Mouse (Mus musculus) mouse trophoblast stem cell (cell line): ENCODE results near the gene Atp11c.

ENCODE experiments used
- in situ Hi-C, 2 experiments: fragments of 300-500 bp; cut with MseI, MboI; formaldehyde crosslinking; loops; 2 replicates in 1 of 2; 3 replicates in 1 of 2; pipeline ENCODE4 v1.15.1; 2025

The Atp11c gene

GRCm38 (mm10) chrX:60592598-60592997 lies at the start of gene Atp11c:
Gene Atp11c, minus strand, starts transcription at chrX:60592698.
- in situ Hi-C loops = no loop called here

DNA sequence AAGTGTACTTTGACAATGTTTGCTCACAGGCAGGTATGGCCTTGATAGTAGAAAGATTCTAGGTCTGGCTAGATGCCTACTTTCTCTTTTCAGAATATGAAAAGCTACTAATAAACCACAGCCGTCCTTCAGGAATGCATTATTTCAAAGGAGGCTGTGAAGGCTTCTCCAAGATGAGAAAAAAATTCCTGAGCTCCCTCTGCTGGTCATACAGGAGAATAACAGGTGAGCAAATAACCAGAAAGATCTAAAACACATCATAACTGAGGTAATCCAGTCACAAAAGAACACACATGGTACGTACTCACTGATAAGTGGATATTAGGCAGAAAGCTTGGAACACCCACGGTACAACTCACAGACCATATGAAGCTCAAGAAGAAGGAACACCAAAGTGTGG lies 16.7 kb upstream of the Atp11c start:
- in situ Hi-C loops = no loop called here

GRCm38 (mm10) chrX:60570539-60570938 lies 22.0 kb downstream of the Atp11c start:
- in situ Hi-C loops = no loop called here

DNA sequence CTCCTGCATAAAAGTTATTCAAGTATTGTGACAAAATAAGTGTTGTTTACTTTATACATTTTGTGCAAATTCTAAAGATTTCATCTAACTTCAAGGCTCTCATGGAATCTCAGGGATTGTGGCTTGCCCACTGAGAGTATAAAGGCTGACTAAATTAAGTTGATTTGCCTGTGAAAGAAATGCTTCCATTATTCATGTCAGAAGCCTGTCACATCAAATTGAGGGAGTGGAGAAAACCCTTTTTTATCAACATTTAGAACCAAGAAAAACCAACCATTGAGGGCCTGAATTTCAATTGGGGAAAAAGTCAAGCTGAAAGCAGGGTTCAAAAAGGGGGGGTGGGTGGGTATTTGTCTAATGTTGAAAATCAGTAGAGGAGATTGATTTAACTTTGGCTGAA lies 23.5 kb downstream of the Atp11c start:
- in situ Hi-C loops = no loop called here

DNA sequence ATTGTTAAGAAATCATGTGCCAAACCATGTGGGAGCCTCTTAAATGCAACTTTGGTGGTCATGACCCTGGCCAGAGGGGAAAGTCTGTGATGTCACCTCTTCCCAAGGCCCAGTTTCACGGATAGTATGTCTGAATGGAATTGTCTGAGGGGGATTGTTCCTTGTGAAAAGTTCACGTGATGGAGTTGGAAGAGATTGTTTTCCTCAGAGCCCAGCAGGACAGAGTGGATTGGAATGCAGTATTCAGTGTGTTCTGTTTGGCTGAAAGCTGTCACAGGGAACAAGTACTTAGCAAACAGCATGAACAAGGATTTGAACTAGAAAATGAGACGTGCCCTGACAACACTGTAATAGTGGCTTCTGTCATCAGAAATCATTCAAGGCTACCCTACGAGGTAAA lies 37.3 kb downstream of the Atp11c start:
- in situ Hi-C loops = no loop called here

DNA sequence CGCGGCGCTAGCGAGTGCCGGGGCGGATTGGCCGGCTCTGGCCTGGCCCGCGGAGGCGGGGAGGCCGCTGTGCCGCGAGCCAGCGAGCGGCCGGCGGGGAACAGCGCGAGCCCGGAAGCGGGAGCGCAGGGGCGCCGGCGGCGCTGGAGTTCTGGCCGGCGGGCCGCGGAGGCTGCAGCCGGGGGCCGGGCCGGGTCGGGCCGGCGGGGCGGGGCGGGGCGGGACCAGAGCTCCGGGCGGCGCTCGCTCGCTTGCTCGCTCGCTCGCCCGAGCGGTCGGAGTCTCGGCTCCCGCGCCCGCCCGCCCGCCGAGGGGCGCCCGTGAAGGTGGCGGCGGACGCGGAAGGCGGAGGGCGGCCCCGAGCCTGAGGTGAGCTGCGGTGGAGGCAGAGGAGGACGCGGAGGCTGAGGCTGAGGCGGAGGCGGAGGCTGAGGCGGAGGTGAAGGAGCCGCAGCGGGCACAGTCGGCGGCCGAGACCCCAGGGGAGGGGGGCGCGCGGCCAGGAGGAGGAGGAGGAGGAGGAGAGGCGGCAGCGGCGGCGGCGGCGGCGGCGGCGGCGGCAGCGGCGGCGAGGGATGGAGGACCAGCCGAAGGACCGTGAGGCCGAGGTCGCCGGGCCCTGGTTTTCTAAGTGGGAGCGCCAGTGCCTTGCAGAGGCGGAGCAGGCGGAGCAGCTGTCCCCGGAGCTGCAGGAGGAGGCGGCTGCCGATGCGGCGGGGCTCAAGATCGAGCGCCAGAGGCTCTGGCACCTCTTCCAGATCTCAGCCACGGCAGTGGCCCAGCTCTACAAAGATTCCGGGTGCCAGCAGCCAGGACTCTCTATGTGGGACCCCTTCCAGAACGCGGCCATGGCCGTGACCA lies 44.8 kb downstream of the Atp11c start:
- in situ Hi-C loops = no loop called here

GRCm38 (mm10) chrX:60547098-60547443 lies 45.4 kb downstream of the Atp11c start:
- in situ Hi-C loops = no loop called here

DNA sequence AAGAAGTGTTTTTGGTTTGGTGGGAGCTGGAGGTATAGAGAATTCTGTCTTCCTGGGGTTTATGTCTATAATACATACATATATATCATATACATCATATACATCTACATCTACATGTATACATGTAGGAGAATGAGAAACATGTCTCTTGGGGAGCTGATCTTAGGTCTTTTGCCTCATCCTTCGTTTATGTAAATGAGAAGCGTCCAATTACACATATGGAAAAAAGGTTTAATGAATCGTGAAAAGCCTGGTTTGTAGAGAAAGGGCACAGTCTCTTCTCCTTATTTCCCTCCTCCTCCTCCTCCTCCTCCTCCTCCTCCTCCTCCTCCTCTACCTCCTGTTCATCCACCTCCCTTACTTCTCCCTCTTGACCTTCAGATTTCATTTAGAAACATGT lies 46.6 kb downstream of the Atp11c start:
- in situ Hi-C loops = no loop called here

DNA sequence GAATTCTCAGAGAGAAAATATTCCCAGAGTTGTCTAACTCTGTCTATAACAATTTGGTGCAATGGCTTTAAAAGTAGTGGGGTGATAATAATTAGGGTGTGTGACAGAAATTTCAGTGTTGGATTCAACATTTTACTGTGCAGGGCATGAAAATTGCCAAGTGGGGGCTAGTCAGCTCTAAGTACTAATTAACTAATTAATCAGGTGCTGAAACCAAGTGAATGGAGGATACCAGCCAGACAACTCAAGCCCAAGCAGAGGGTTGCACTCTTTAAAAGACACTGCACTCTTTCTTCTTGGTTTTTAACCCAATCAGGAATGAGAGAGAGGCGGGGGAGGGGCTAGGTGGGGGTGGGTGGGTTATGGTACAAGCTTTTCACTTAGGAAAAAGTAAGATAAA lies 47.1 kb downstream of the Atp11c start:
- in situ Hi-C loops = no loop called here

DNA sequence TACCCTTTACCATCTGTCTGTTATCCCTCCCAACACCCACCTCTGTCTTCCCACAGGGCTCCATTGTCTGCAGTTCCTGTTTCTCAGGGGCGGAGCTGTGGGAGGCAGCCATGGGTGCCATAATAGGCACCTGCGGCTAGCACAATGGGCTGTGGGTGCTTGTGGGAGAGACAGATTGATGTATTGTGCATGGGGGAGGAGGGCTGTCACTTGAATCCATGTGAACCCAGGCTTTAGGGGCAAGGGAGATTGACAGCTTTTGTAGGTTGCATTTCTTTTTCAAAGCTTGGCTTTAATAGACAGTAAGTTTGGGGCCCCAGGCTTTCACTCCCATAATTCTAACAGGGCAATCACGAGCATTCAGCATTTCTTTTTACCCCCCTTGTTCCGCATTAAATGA lies 48.4 kb downstream of the Atp11c start:
- in situ Hi-C loops = no loop called here

- in situ Hi-C loops = no loop called here
Observed at GRCm38 (mm10) chrX:60542901-60543300, 49.6 kb downstream of the Atp11c start.

GRCm38 (mm10) chrX:60539149-60539548 lies 53.3 kb downstream of the Atp11c start, which contains the start of gene Gm7073:
Gene Gm7073, minus strand, starts transcription at chrX:60539249.
- in situ Hi-C loops = no loop called here

DNA sequence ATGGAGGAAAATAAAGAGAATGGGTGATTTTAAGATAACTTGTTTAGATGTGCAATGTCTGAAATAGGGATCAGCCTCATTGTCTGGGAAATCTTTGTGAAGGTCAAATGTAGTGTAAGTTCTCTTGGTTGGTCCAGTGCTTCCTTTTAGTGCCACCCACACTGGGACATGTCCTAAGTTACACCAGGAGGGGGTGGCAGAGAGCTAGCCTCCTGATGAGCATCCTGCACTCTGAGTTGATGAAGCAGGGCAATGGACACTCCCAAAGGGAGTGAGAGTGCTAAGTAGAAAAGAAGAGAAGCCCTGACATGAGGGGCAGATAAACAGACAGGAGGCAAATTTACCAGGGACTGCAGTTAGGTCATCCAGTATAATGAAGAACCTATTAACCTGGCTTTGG lies 88.5 kb downstream of the Atp11c start:
- in situ Hi-C loops = no loop called here

- in situ Hi-C loops = loop anchor here in 1 of 2 experiments (10.0 kb wide), 1 partner anchor 547 kb away; no protein-coding TSS in a partner anchor
Observed at GRCm38 (mm10) chrX:60497750-60498149, 94.7 kb downstream of the Atp11c start.

- in situ Hi-C loops = loop anchor here in 1 of 2 experiments (10.0 kb wide), 1 partner anchor 549 kb away; no protein-coding TSS in a partner anchor
Observed at GRCm38 (mm10) chrX:60495308-60495707, 97.2 kb downstream of the Atp11c start.

DNA sequence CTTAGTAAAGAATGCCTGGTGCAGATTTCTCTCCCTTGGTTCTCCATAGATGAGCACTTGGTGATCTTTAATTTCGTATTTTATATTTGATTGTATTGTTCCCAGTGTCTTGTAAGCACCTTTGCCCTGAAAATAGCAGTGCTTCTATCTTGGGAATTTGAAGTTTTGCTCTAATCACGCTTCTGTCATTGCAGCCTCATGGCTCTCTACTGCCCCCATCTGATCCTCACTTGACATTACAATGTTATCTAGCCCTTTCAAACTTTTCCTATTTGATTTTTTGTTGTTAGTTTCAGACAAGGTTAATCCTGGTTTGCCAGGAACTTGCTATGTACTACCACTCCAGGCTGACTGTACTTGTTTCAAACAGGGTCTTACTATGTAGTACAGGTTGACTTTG lies 128.7 kb downstream of the Atp11c start:
- in situ Hi-C loops = no loop called here

GRCm38 (mm10) chrX:60414563-60415111 lies 177.9 kb downstream of the Atp11c start:
- in situ Hi-C loops = no loop called here

DNA sequence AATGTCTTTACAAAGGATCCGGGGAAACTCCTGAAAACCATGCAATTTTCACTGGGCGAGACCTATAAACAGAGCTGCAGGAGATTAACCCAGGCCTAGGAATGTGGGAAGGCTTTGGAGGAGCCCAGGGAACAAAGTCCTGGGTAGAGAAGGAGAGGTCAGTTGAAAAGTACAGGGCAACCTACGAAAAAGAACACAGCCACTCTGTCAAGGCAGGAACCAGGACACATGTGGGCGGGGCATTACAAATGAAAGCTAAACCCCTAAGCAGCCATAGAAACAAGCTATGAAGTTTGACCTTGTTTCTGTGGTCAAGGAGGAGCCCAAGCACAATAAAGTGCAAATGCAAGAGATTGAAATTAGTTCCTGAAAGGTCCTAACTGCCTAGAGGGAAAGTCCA lies 186.8 kb downstream of the Atp11c start:
- in situ Hi-C loops = no loop called here

- in situ Hi-C loops = no loop called here
Observed at GRCm38 (mm10) chrX:60404668-60405044, 187.8 kb downstream of the Atp11c start.

- in situ Hi-C loops = no loop called here
Observed at GRCm38 (mm10) chrX:60403764-60404667, 188.5 kb downstream of the Atp11c start.

- in situ Hi-C loops = no loop called here
Observed at GRCm38 (mm10) chrX:60403062-60403763, 189.3 kb downstream of the Atp11c start.

DNA sequence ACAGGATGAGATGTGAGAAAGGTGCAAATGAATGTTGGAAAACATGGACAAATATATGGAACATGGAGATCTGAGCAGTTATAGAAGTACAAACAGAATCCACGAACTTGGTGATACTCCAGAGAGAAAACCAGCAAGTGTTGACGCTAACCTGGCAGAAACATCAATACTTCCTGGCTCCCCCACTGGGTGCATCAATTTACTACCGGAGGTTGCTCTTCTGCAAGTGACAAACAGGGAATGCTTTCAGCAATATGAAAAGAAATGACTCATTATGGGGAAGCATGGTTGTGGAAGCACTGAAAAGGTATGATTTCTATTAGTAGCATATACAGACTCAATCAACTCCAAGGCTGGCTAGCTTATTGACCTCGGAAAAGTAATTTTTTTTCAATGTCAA lies 198.2 kb downstream of the Atp11c start:
- in situ Hi-C loops = no loop called here
